Mouse (Mus musculus) cerebral cortex, adult 2 months (tissue): Measurements from ENCODE around the gene Klhl22.

Source experiments
- WGBS: fragments of 180-500 bp; shearing (Covaris S2); methylation state at CpG from one replicate; pipeline ENCODE4 v1.1.7; 2018; 5-methylcytosine and 5-hydroxymethylcytosine counted together

Gene Klhl22

DNA sequence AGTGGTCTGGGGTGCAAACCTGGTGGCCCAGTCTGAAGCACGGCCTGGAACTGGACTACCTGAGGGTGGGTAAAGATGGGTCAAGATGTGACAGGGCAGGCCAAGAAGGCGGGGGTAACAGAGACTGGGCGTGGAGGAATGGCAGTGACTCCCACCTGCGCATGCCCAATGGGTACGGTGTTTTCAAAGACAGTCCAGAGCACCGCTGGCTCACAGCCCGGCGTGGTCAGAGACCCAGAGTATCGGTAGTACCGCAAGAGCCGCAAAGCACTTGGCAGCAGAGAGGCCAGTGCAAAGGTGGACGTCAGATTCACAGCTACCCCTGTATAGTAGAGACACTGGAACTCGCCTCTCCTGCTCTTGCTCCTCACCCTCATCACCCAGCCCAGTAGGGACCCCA lies 76.1 kb downstream of the Klhl22 start:
- WGBS = 43% methylated on average over 13 of the region's 13 CpGs

- WGBS = 88% methylated on average over 6 of the region's 6 CpGs
Observed at GRCm38 (mm10) chr16:17838051-17838450, 78.6 kb downstream of the Klhl22 start, which contains the start of gene Car15. Gene Car15, minus strand, starts transcription at chr16:17838364.

GRCm38 (mm10) chr16:17839976-17840375 lies 80.6 kb downstream of the Klhl22 start:
- WGBS = 66% methylated on average over 4 of the region's 4 CpGs

DNA sequence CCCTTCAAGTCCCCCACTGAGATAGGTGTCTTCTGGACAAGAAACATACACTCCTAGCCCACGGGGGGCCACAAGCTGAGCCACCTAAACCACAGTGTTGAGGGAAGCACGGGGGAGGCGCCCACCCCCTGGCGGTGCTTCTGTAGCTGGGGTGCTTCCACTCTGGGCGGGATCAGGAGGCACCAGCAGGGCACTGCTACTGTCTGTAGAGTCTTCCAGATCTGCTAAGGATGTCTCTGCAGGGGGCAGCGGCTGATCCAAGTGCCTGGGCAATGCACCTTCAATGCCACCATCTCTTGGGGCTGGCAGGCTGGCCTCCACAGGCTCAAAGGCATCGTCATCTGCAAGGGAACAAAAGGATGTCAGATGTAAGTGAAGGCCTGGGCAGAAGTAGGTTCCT lies 83.0 kb downstream of the Klhl22 start:
- 89% methylated on average over 7 of the region's 7 CpGs for WGBS
